Mouse (Mus musculus) liver, adult (tissue): ENCODE results near the gene Rbfox1.

Experiments used
- GATA4 ChIP-seq: IDR thresholded peaks from 2 replicates; pipeline ENCODE4 v1.6.1; 2014; ENCODE audit warnings: mild to moderate bottlenecking, low read length; ENCODE audit not compliant: insufficient replicate concordance

Gene Rbfox1

DNA sequence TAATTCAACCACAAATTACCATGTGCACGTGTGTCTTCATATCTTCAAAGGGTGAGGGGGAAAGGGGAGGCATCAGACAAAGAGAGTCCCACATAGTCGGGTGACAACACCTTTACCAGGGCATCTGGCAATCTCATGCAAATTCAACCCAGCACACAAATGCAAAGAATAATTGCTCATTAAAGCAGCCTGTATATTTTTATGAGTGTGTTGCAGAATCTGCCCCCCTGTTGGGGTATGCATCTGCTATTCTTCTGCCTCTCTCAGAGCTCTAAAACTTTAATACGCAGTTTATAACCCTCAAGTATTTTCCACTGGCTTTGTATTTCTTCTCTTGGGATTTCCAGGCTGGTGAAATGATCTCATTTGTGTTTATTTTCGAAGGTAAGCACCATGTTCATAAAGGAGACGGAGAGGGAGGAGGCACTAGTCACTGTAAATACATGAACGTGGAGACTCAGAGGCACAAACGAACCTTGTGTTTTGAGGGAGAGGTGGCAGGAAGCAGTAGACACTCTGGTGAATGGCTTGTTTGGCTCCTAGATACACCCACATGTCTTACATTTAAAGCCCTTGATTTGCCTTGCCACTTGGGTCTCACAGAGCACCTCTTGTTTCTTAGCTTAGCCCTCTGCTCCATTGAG is 1462.5 kb downstream of the Rbfox1 start:
- no peak for TF ChIP-seq GATA4

DNA sequence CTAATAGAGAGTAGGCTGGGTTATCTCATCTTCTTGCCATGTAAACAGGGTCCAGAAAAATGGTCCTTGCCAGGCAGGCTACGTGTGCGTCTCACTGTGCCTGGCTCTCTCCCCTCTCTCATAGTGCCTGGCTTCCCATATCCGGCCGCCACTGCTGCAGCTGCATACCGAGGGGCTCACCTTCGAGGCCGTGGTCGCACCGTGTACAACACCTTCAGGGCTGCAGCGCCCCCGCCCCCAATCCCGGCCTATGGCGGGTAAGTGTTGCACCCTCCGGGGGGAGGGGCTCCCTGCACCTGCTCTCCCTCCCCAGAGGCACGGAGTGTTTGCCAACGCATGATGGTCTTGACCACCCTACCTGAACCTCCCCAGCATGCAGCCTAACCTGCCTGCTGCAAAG is 1467.7 kb downstream of the Rbfox1 start:
- no peak for TF ChIP-seq GATA4

DNA sequence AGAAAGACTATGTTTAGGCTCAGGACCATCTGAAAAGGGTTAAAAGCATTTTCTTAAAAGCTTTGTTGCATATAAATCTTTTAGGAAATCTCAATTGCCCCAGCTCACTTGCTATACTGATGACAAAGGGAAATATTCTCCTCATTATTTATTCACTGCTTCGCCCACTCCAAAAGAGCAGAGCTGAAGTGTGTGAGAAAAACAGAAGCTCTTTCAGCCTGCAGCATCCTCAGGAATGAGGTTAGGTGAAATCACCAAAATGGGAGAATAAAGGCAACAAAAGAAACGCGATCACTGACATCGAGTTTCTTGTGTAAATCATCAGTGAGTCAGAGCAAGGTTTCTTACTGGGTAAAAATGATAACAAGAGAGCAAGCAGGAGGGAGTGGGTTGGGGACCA is 1469.0 kb downstream of the Rbfox1 start:
- TF ChIP-seq GATA4 = no peak

DNA sequence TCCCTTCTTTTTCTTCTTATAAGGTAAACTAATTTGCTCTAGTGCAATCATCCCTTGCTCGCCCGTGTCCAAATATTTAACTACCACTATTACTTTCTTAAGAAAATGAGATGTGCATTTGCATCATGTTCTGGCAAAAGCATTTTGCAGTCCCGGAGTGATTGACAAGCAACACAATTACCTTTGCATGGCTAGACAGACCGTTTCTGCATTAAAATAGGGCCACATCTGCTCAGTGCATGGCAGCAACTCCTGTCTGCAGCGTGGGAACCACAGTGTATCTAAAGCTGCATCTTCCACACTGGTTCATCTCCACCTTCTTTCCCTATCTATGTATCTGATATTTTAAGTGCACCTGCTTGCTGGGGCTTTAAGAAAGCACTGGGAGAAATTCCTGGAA is 1473.9 kb downstream of the Rbfox1 start:
- TF ChIP-seq GATA4 = no peak

DNA sequence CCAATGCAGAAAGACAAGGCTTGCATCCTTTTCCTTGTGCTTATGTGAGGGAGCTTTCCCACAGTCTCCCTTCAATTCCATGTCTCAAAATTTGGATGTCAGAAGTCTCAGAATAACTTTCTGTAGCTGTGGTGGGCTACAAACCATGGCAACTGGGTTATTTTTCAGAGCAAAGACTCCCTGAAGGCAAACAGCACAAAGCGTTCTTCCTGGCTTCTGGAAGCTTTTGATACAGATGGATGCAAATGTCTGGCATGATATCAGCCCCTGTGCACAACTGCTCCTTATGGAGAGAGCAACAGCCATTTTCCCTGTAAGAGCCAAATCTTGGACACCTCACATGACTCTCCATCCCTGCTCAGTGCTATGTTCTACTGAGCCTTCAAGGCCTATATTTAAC is 1475.6 kb downstream of the Rbfox1 start:
- no peak for TF ChIP-seq GATA4

DNA sequence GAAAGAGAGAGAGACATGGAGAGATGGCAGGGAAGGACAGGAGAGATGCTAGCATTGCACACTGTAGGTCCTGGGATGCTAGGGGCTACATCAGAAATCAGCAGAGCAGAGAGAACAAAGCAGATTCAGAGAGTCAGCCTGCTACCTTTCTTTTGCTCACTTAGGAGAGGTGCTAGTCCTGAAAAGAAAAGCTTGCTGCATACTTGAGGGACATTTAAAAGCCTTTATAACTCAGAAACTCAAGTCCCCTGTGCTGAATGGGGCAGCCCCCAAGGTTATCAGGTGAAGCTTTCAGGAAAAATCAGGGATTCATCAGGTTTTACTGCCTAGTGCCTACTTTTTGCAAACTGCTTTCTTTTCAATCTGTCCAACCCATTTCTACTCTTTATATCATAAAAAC is 1480.7 kb downstream of the Rbfox1 start:
- no peak for TF ChIP-seq GATA4

DNA sequence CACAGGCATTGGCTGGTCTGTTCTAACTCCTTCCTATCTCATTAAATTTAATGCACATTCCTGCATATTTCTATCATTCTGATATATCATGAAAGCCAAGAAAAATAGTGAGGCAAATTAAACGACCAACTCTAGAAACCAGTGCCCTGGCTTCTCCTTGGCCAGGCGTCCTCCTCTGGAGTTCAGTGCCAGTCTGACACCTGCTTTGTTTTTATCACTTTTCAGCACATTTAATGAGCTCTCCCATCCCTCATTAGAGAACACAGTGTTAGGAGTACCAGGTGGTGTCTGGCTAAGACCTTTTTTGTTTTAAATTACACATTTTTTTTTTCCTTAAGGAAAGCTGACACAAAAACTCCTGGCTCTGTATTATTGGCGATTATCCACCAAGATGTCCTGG is 1489.0 kb downstream of the Rbfox1 start:
- no peak for TF ChIP-seq GATA4

DNA sequence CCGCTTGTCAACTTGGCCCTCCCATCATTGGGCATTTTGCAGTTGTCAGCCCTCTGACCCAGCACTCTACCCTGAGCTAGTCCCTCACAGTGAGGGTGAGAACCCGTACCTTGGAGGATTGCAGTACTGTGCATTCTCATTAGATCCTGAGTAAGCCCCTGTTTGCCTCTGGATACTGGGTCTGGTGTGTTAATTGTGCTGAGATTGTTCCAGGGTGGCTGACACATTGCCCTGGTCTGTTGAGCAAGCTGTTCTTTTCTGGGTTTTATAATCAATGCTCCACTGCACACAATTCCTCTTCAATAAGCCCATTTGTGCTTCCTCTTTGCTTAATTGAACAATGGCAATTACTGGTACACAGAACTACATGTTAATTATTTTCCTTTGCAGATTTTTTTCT is 1489.5 kb downstream of the Rbfox1 start:
- TF ChIP-seq GATA4 = no peak

DNA sequence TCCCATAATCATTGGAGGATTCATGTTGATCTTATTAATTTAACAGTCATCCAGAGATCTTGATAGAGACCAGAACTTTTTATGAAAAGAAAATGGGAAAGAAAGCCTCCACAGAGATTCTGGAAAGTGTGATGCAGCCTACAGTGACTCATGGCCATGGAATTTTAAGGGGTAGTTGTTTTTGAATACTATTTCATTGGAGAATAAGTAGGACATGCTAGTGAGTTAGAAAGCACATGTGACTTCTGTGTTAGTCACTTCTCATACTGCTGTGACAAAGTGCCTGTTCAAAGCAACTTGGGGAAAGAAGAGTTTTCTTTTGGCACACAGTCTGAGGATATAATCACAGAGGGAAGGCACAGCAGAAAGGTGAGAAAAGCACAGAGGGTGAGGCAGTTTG is 1510.9 kb downstream of the Rbfox1 start:
- TF ChIP-seq GATA4 = no peak

DNA sequence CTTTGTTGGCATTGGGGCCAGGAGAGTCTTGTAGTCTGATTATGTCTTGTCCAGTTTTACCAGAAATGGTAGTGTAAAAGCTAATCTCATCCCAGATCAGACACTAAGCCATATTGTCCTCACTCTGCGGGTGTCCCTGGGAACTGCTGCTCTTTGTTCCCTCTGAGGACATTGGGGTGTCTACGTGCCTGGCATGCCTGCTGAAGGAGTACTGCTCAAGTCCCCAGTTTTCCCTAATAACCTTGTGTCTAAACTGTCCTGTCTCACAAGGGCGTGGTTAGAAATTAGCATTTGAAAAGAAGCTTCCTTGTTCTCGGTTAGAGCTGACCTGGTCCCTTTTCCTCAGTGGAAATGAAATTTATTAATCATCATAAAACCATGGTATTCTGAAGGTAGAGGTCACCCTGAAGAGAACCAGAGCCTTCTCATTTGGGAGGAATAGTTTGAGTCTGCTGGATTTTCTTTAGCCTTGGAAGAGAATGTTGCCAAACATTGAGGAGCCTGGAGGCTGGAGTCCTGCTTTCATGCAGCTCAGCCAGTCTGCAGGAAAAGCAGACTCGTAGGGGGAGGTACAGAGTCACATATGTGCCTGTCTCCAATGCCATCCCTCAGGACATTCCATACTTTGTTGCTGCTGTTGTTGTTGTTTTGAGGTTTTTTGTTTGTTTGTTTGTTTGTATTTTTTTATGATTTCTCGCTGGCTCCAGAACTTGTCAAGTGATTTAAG is 1519.8 kb downstream of the Rbfox1 start:
- no peak for TF ChIP-seq GATA4

DNA sequence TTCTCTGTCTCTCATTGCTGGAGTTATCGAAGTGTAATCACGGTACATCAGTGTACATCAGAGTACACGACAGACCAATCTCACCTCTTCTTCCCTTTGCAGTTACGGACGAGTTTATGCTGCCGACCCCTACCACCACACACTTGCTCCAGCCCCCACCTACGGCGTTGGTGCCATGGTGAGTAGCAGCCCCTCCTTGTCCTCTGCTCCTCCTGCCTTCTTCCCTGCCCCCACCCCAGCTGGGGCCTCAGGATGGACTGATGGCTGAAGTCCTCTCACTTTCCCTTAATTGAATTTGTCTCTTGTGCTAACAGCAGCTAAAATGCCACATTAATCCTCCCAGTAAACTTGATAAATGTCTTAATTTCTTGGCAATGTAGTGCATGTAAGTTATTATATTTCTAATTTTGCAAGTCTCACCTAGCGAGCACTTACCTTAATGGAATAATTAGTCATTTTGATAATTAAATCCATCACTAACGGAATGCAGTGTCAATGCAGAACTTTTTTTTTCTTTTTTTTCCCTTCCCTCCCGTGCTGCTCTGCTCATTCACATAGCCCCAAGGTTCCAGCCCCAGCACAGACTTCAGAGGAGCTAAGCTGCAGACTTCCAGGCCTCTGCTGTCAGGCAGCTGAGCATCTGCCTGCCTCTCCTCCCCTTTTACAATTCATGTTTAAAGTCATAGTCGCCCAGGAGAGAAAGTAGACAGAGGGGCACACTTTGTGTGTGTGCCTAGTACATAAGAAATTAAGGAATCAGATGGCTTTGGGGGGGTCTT is 1522.9 kb downstream of the Rbfox1 start:
- TF ChIP-seq GATA4 = no peak

DNA sequence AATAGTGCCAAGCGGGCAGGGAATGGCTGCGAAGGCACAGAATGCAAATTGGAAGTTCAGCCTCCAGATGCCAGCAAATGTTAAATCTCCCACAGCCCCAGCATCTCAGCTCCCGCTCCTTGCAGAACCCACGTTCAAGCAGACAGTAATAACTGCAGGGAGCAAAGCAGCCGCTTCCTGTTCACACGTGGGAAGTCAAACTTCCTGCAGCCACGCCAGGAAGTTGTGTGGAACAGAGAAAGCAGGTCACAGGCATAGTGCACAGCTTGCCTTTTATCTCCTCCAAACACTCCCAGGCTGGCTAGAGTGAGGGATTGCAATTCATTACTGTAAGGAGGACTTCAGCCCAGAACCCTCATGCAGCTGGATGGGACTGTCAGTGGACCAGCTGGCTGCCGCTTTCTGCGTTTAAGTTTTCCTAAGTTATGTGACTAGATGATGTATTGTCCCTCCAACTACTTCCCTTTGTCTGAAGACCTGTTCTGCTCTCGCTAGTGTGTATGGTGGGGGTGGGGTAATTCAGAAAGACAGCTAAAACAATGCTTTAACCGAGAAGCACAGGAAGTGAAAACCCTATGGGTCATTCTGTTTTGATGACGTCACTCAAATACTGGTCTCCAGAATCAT is 1534.6 kb downstream of the Rbfox1 start:
- TF ChIP-seq GATA4 = no peak

DNA sequence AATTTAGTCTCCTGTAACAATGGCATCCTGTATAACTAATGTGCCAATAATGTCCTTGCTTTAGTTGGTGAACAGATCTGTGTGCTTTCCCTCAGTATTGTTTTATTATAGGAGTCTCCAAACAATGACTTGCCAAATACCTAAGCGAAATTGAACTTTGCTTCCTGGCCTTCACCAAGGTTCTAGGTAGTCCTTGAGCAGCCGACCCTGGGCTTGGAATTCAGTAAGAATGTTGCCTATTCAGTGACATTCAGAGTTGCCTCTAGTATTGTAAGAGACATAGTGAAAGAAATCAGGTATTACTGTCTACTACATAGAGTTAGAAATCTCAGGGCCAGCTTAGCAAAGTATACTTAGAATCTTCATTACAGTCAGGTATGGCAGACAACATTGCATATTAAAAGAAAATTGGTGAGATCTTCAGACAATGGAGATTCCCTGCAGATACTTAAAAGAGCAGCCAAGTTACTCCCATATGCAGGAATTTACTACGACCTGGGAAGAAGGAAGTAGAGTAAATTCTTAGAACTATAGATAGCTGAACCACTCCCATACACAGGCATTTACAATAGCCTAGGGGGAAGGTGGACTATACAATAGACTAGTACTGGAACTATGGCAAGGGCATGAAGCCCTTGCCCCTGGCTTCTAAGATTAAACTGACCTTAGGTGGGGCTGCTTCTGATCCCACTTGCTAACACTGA is 1540.4 kb downstream of the Rbfox1 start:
- no peak for TF ChIP-seq GATA4

DNA sequence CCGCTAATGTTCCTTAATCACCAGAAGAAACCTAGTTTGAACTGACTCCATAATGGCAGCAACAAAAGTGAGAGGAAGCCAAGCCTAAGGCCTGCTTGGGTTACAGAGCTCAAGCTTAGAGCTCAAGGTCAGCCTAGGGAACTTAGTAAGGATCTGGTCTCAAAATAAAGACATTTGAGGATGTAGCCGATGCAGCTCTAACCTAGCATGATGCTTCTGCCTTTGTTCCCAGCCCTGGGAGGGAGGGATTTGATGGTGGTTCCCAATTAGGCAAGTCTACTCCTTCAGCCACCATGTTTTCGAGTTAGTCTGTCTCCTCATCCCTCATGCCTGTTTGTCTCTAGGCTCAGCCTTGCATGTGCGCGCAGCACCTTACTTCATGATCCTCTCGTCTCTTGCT is 1548.1 kb downstream of the Rbfox1 start:
- TF ChIP-seq GATA4 = no peak

DNA sequence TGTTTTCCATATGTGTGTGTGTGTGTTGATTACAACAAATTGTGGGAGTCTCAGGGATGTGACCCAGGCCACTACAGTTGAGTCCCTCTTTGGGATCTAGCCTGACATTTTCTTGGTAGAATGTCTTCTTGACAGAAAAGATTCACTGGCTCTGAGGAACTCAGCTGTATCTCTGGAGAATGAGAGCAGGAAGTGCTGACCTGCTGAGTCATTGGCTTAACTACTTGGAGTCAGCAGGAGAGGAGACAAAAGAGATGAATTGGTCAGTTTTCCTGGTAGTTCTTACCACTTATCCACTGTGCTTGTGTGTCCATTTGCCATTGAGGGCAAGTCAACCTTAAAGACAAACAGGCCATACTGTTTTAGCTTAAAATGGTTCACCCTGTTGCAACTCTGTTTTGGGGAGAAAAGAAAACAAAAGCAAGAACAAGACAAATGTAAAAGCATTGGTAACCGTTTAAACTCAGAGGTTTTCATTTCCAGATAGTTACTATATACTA is 1561.7 kb downstream of the Rbfox1 start:
- no peak for TF ChIP-seq GATA4
